Mouse (Mus musculus) spleen, adult 2 months (tissue): ENCODE data around the gene Duoxa1. TPM values are rescaled to one million over a fixed set of nuclear protein-coding genes. Genes with fewer than 3 reads are reported as not detected.
"Not testable (repeated sequence)": the region's sequence is repeated elsewhere in the genome, so short reads cannot be mapped to it uniquely, and the experiment has no call there.

ENCODE experiments used
- DNase-seq, 2 experiments: peaks; one replicate each; pipeline versions ENCODE4 v3.0.0 to v3.0.0-alpha.2; 2012 to 2021; ENCODE audit warnings: low spot score in 2 of 2, low read depth in 1 of 2
- H3K27ac ChIP-seq: fragments of 200-500 bp; 2 replicates; pipeline ENCODE4 v1.5.1; 2012; ENCODE audit warnings: low read length, inconsistent platforms; ENCODE audit not compliant: insufficient read depth
- H3K27me3 ChIP-seq: fragments of 200-500 bp; 2 replicates; pipeline ENCODE4 v1.6.1; 2012; ENCODE audit warnings: mild to moderate bottlenecking, moderate library complexity, low read length, inconsistent platforms; ENCODE audit not compliant: control insufficient read depth, insufficient read depth
- H3K36me3 ChIP-seq: fragments of 200-500 bp; 2 replicates; pipeline ENCODE4 v1.6.1; 2012; ENCODE audit warnings: mild to moderate bottlenecking, low read length, inconsistent platforms; ENCODE audit not compliant: control insufficient read depth, insufficient read depth
- H3K4me1 ChIP-seq: fragments of 200-500 bp; 2 replicates; pipeline ENCODE4 v1.6.1; 2011; ENCODE audit warnings: inconsistent platforms; ENCODE audit not compliant: control insufficient read depth, insufficient read depth, insufficient read length
- H3K4me3 ChIP-seq: fragments of 200-500 bp; 2 replicates; pipeline ENCODE4 v1.5.1; 2011; ENCODE audit warnings: mild to moderate bottlenecking, inconsistent platforms; ENCODE audit not compliant: insufficient read depth, insufficient read length; ENCODE audit errors: extremely low read depth
- CTCF ChIP-seq: fragments of 200-500 bp; IDR thresholded peaks from 2 replicates; pipeline ENCODE4 v1.5.1; 2011; ENCODE audit warnings: mild to moderate bottlenecking, inconsistent platforms; ENCODE audit not compliant: insufficient read depth, insufficient read length, insufficient replicate concordance; ENCODE audit errors: extremely low read depth
- POLR2A ChIP-seq: fragments of 200-500 bp; IDR thresholded peaks from 2 replicates; pipeline ENCODE4 v1.6.1; 2011; ENCODE audit warnings: low read depth, low read length, inconsistent platforms
- WGBS: fragments of 180-500 bp; shearing (Covaris S2); methylation state at CpG from one replicate; pipeline ENCODE4 v1.1.7; 2018; 5-methylcytosine and 5-hydroxymethylcytosine counted together
- polyA plus RNA-seq: library from polyadenylated mRNA; depleted of rRNA; stranded (reverse); fragments of >200 nt; gene quantifications from 2 replicates; pipeline ENCODE4 v1.2.3, GENCODE M21; 2012

The Duoxa1 gene
- polyA plus RNA-seq, 1 experiment = not detected

DNA sequence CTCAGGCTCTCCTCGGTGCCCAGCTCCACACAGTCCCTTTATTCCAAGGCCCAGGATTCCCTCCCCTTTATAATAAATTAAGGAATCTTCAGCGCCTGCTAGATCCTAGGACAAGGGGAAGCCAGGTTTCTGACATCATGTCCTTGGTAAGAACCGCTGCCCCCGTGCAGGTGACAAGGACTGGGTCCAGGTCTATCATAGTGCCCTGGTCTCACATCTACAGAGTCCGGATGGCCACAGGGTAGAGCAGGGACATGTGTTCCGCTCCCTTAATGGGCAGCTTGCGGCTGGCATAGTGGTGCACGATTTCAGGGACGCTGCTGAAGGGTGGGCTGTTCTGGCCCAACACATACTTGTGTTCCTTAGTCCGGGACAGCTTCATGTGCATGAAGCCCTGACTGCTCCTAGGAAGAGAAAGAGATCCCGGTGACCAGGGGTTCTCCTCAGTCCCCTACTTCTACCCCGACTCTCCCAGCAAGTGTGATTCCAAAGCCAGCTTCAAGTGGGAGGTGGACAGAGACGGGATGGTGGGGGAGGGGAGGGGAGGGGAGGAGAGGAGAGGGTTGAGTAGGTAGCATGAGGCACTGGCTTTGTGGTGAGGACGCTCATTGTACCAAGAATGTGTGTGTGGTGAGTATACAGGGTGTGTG, 35.7 kb upstream of the Duoxa1 start:
- peak overlapping the region; percentile 76 for H3K4me3 ChIP-seq
- H3K27me3 ChIP-seq = no peaks in the 10 kb centered on the region
- 34% methylated on average over 14 of the region's 14 CpGs for WGBS
- peaks cover 5% of the 10 kb centered on the region; the same call in 1 of the 2 replicates for H3K4me1 ChIP-seq
- DNase-seq = no peak
- TF ChIP-seq CTCF = no peak
- no peak for TF ChIP-seq POLR2A
- no peaks in the 10 kb centered on the region for H3K36me3 ChIP-seq
- no peak overlapping the region for H3K27ac ChIP-seq

DNA sequence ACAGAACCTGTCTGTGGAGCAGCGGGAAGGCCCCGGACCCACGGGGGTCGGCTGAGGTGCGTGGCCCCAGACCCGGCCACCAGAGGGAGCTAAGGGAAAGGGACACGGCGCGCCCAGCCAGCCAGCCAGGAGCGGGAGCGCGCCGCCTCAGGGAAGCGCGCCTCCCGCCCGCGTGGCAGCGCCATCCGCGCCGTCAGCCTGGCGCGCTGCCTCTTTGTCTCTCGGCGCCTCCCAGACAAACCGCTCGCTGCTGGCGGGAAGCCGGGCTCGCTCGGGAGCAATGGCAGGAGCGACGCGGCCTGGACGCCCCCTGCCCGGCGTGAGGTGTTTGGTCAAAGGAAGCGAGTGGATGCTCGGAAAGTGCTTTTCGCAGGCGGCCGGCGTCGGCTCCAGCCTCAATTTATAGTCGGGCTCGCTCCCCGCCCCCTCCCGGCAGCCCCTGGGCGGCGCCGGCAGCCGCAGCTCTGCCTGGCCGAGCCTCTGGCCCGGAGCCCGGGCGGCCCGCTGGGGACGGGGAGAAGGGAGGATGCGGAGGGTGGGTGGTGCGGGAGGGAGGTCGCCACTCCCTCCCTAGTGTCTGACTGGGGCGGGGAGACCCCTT, 35.1 kb upstream of the Duoxa1 start:
- Histone ChIP-seq H3K27ac (peak overlapping the region; percentile 68), H3K27me3 (no peaks in the 10 kb centered on the region), H3K4me3 (peak overlapping the region; percentile 76), H3K36me3 (no peaks in the 10 kb centered on the region), H3K4me1 (peaks cover 5% of the 10 kb centered on the region; the same call in 1 of the 2 replicates)
- under 1% methylated on average over 60 of the region's 63 CpGs for WGBS
- peak; percentile 40 to 77 for DNase-seq
- TF ChIP-seq POLR2A (no peak), CTCF (peak; percentile 66)

DNA sequence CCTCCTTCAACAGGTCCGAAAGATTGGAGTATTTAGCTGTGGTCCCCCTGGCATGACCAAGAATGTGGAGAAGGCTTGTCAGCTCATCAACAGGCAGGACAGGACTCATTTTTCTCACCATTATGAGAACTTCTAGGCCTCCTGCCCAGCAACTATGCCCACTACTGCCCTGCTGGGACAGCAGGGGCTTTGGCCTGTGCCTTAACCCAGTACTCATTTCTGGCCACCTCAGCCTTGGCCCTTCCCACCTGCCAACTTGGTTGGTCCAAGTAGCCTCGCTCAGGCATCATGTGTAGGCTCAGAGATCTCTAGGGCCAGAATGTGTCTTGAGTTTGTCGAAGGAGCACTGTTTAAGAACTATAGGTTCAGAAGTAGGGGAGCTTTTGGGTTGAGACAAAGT, 33.7 kb upstream of the Duoxa1 start:
- Histone ChIP-seq H3K4me3 (no peak overlapping the region), H3K27ac (no peak overlapping the region), H3K4me1 (peaks cover 5% of the 10 kb centered on the region; the same call in 1 of the 2 replicates), H3K27me3 (no peaks in the 10 kb centered on the region), H3K36me3 (no peaks in the 10 kb centered on the region)
- no peak for DNase-seq
- WGBS = 89% methylated on average over 3 of the region's 3 CpGs
- no peak for TF ChIP-seq POLR2A
- no peak for TF ChIP-seq CTCF

DNA sequence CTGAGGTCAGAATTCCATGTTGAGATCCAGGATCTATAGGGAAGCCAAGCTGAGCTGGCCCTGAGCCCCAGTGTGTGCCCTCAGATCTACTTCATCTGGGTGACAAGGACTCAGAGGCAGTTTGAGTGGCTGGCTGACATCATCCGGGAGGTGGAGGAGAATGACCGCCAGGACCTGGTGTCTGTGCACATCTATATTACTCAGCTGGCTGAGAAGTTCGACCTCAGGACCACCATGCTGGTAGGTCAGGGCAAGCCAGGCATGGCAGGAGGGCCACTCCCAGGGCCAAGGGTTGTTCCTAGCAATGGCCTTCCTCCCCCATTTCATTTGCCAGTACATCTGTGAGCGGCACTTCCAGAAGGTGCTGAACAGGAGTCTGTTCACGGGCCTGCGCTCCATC, 32.6 kb upstream of the Duoxa1 start:
- not testable (repeated sequence) for H3K27ac ChIP-seq, H3K27me3 ChIP-seq, H3K4me3 ChIP-seq, H3K36me3 ChIP-seq, H3K4me1 ChIP-seq, DNase-seq
- WGBS = 86% methylated on average over 6 of the region's 6 CpGs

DNA sequence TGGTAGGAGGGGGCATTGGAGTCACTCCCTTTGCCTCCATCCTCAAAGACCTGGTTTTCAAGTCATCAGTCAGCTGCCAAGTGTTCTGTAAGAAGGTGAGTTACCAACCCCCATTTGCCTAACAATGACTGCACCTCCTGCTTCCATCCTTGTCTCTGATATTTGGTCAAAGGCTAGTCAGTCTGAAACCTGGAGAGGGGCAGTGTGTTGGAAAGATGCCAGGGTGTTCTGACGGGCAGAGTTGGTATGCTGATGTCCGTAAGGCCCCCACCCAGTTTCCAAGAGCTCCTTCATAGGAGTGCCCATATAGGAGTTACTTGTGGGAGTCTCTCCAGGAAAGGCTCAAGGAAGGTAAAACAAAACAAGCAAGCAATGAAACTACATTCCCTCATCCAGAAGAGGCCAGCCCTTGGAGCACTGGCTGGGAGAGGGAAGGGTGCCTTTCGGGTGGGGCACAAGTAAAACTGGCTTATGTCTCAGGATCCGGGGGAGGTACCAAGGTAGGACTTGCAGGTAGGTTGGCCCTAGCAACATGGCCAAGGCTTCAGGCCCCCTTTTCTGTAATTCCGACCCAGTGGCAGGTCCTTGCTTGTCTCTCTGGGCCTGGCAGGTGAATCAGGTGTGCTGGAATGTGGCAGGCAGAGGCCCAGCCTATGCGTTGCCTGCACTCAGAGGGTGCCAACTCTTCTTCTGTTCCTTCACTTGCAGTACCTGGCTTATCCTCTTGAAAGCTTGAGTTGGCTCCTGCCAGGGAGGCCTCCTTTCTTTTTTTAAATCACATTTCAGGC, 31.8 kb upstream of the Duoxa1 start:
- WGBS = 92% methylated on average over 6 of the region's 6 CpGs
- Histone ChIP-seq H3K27ac (no peak overlapping the region), H3K36me3 (no peaks in the 10 kb centered on the region), H3K4me3 (no peak overlapping the region), H3K4me1 (peaks cover 5% of the 10 kb centered on the region; the same call in 1 of the 2 replicates), H3K27me3 (no peaks in the 10 kb centered on the region)
- TF ChIP-seq CTCF (no peak), POLR2A (no peak)
- DNase-seq = no peak

DNA sequence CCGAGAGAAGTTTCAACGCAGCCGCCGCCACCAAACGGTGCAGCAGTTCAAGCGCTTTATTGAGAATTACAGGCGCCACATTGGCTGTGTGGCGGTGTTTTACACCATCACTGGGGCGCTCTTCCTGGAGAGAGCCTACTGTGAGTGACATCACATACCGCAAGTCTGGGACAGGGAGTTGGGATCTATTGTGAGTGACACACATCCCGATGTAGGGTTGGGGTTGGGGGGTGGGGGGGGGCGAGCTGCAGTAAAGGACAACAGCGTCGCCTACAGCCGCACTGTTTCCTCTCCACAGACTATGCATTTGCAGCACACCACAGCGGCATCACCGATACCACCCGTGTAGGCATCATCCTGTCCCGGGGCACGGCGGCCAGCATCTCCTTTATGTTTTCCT, 23.8 kb upstream of the Duoxa1 start:
- no peak for TF ChIP-seq POLR2A
- TF ChIP-seq CTCF = no peak
- Histone ChIP-seq H3K27me3 (no peaks in the 10 kb centered on the region), H3K4me3 (no peak overlapping the region), H3K4me1 (no peaks in the 10 kb centered on the region), H3K27ac (no peak overlapping the region), H3K36me3 (no peaks in the 10 kb centered on the region)
- DNase-seq = no peak
- WGBS = 86% methylated on average over 21 of the region's 21 CpGs

DNA sequence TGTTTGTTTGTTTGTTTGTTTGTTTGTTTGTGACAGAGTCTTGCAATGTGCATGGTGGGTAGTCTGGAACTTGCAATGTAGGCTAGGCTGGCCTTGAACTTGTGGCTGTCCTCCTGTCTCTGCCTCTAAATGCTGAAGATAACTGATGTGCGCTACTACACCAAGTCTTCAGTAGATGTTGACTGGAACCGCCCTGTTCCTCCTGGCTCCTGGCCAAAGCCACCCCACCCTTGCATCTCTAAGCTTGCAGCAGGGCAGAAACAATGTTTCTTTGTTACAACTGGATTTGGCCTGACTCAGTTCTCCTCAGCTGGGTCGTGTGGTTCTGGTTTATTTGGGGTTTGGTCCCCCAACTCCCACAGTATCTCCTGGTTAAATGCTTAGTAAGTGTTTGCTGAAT, 20.6 kb upstream of the Duoxa1 start:
- 63% methylated on average over 3 of the region's 3 CpGs for WGBS
- TF ChIP-seq CTCF (no peak), POLR2A (no peak)
- no peak for DNase-seq
- H3K27ac ChIP-seq = no peak overlapping the region
- H3K4me3 ChIP-seq = no peak overlapping the region
- no peaks in the 10 kb centered on the region for H3K36me3 ChIP-seq
- no peaks in the 10 kb centered on the region for H3K4me1 ChIP-seq
- H3K27me3 ChIP-seq = no peaks in the 10 kb centered on the region
